Mouse (Mus musculus) CH12.LX (cell line): ENCODE results near the gene Lama4.

Experiments
- CTCF ChIP-seq, 2 experiments: IDR thresholded peaks in 1 of 2; conservative IDR thresholded peaks in 1 of 2; 2 replicates each; pipeline ENCODE4 v1.5.1; 2011 to 2012; ENCODE audit warnings: low read depth in 2 of 2, low read length in 2 of 2, improper control_type of control experiment in 1 of 2, inconsistent platforms in 1 of 2, mild to moderate bottlenecking in 1 of 2, moderate library complexity in 1 of 2
- USF2 ChIP-seq: conservative IDR thresholded peaks from 2 replicates; pipeline ENCODE4 v1.6.1; 2011; ENCODE audit warnings: low read depth, low read length, improper control_type of control experiment

DNA sequence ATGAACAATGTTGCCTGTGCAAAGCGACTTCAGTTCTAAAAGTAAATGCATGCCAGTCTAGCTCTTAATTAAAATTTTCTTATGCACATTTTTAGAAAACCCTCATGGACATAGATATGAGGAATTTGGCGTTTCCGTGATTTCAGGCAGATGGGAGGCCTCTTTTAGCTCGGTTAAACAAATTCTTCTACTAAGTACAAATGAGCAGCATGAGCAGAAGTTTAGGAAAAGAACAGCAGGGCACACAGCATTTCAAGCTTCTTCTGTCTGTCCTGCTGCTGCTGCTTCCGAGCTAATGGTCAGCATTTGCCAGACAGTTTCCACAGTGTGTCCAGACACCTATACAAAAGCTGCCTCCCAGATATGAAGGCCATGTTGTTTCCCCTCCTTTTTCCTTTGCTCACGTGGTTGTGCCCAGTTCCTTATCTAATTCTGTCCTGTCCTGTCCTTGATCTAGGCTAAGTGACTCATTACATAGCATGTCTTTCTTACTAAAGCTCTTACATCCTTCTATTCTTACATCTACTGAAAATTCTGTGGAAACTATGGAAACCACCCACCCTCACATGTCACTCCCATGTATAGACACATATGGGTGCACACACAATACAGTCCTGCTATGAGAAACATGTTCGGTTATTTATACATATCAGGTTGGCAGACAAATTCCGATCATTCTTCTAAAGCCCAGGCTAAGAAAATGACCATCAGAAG, 84.4 kb downstream of the Lama4 start:
- no peak for TF ChIP-seq CTCF (conservative IDR thresholded peaks at IDR 0.05 in 1 of 2, IDR thresholded peaks at IDR 0.05 in 1 of 2; ENCODE audit: low read depth in 2 of 2, low read length in 2 of 2)
- no peak for TF ChIP-seq USF2
